Mouse (Mus musculus) CH12.LX (cell line): Measurements from ENCODE around the gene Rtp2. TPM values are rescaled to one million over a fixed set of nuclear protein-coding genes. Genes with fewer than 3 reads are reported as not detected.

Source experiments
- DNase-seq: peaks from one replicate; pipeline ENCODE4 v3.0.0-alpha.2; 2013; ENCODE audit errors: extremely low read depth
- H3K27ac ChIP-seq: 2 replicates; pipeline ENCODE4 v1.5.1; 2012; ENCODE audit warnings: low read depth, mild to moderate bottlenecking, control low read depth, moderate library complexity; ENCODE audit not compliant: insufficient read depth
- H3K27me3 ChIP-seq: replicated peaks from 2 replicates; pipeline ENCODE3; 2012; ENCODE audit warnings: inconsistent platforms
- H3K36me3 ChIP-seq, 2 experiments: replicated peaks in 1 of 2; 2 replicates each; pipeline versions ENCODE3 to v1.6.1; 2012; ENCODE audit warnings: inconsistent platforms in 1 of 2, low read length in 1 of 2, mild to moderate bottlenecking in 1 of 2, mixed read lengths in 1 of 2, moderate library complexity in 1 of 2; ENCODE audit not compliant: control insufficient read depth in 1 of 2, insufficient read depth in 1 of 2
- H3K4me1 ChIP-seq, 2 experiments: 2 replicates each; pipeline ENCODE4 v1.6.1; 2012; ENCODE audit warnings: inconsistent platforms in 1 of 2, moderate library complexity in 1 of 2; ENCODE audit not compliant: insufficient read depth in 2 of 2, control insufficient read depth in 1 of 2
- H3K4me2 ChIP-seq: 2 replicates; pipeline ENCODE4 v1.6.1; 2012; ENCODE audit warnings: low read depth, mild to moderate bottlenecking, control low read depth; ENCODE audit not compliant: poor library complexity, insufficient read depth, severe bottlenecking
- H3K4me3 ChIP-seq, 3 experiments: fragments of 150-350 bp in 1 of 3; sonication (generic) in 1 of 3; replicated peaks in 1 of 3; 2 replicates each; pipeline versions ENCODE3 to v1.5.1; 2011 to 2012; ENCODE audit warnings: low read depth in 2 of 3, low read length in 2 of 3, mild to moderate bottlenecking in 2 of 3, moderate library complexity in 2 of 3, control low read depth in 1 of 3, improper control_type of control experiment in 1 of 3, inconsistent platforms in 1 of 3, mixed read lengths in 1 of 3; ENCODE audit not compliant: poor library complexity in 1 of 3
- H3K79me2 ChIP-seq: replicated peaks from 2 replicates; pipeline ENCODE4 v1.6.1; 2012; ENCODE audit warnings: mild to moderate bottlenecking, moderate library complexity; ENCODE audit not compliant: control insufficient read depth, poor library complexity, insufficient read depth, severe bottlenecking; ENCODE audit errors: extremely low read depth
- H3K9ac ChIP-seq: 2 replicates; pipeline ENCODE4 v1.6.1; 2012; ENCODE audit warnings: low read depth, mild to moderate bottlenecking, control low read depth, moderate library complexity; ENCODE audit not compliant: insufficient read depth
- H3K9me3 ChIP-seq: replicated peaks from 2 replicates; pipeline ENCODE3; 2012; ENCODE audit warnings: low read length, inconsistent platforms, mixed read lengths
- CHD1 ChIP-seq: IDR thresholded peaks from 2 replicates; pipeline ENCODE4 v1.6.1; 2012; ENCODE audit warnings: low read depth, low read length, improper control_type of control experiment, inconsistent platforms
- CHD2 ChIP-seq: IDR thresholded peaks from 2 replicates; pipeline ENCODE4 v1.6.1; 2011; ENCODE audit warnings: low read length, improper control_type of control experiment
- CTCF ChIP-seq, 2 experiments: IDR thresholded peaks in 1 of 2; conservative IDR thresholded peaks in 1 of 2; 2 replicates each; pipeline ENCODE4 v1.5.1; 2011 to 2012; ENCODE audit warnings: low read depth in 2 of 2, low read length in 2 of 2, improper control_type of control experiment in 1 of 2, inconsistent platforms in 1 of 2, mild to moderate bottlenecking in 1 of 2, moderate library complexity in 1 of 2
- E2F4 ChIP-seq: IDR thresholded peaks from 2 replicates; pipeline ENCODE4 v1.6.1; 2011; ENCODE audit warnings: low read depth, low read length, improper control_type of control experiment; ENCODE audit not compliant: insufficient replicate concordance
- ELF1 ChIP-seq: IDR thresholded peaks from 2 replicates; pipeline ENCODE4 v1.6.1; 2014; ENCODE audit warnings: low read depth, mild to moderate bottlenecking, inconsistent platforms, low read length, improper control_type of control experiment
- IRF4 ChIP-seq: IDR thresholded peaks from 2 replicates; pipeline ENCODE4 v1.6.1; 2014; ENCODE audit warnings: low read depth, mild to moderate bottlenecking, inconsistent platforms, low read length, improper control_type of control experiment
- KAT2A ChIP-seq: IDR thresholded peaks from 2 replicates; pipeline ENCODE4 v1.6.1; 2012; ENCODE audit warnings: low read length, improper control_type of control experiment, inconsistent platforms; ENCODE audit not compliant: insufficient replicate concordance
- MAFK ChIP-seq: IDR thresholded peaks from 2 replicates; pipeline ENCODE4 v1.6.1; 2011; ENCODE audit warnings: low read length, improper control_type of control experiment; ENCODE audit not compliant: insufficient replicate concordance
- MAX ChIP-seq: IDR thresholded peaks from 2 replicates; pipeline ENCODE4 v1.6.1; 2011; ENCODE audit warnings: low read length, improper control_type of control experiment
- MAZ ChIP-seq: IDR thresholded peaks from 2 replicates; pipeline ENCODE4 v1.6.1; 2012; ENCODE audit warnings: low read depth, mild to moderate bottlenecking, inconsistent platforms, low read length, improper control_type of control experiment, moderate library complexity
- NELFE ChIP-seq: IDR thresholded peaks from 2 replicates; pipeline ENCODE4 v1.6.1; 2011; ENCODE audit warnings: low read depth, low read length, improper control_type of control experiment
- POLR2AphosphoS2 ChIP-seq: IDR thresholded peaks from 2 replicates; pipeline ENCODE4 v1.6.1; 2011; ENCODE audit warnings: low read depth, low read length, improper control_type of control experiment
- RAD21 ChIP-seq: IDR thresholded peaks from 2 replicates; pipeline ENCODE4 v1.6.1; 2011; ENCODE audit warnings: low read depth, mild to moderate bottlenecking, low read length, improper control_type of control experiment, moderate library complexity
- SIN3A ChIP-seq: IDR thresholded peaks from 2 replicates; pipeline ENCODE4 v1.6.1; 2012; ENCODE audit warnings: low read length, improper control_type of control experiment, inconsistent platforms
- SMC3 ChIP-seq: IDR thresholded peaks from 2 replicates; pipeline ENCODE4 v1.6.1; 2011; ENCODE audit warnings: low read depth, low read length, improper control_type of control experiment
- UBTF ChIP-seq: IDR thresholded peaks from 2 replicates; pipeline ENCODE4 v1.6.1; 2012; ENCODE audit warnings: low read depth, mild to moderate bottlenecking, inconsistent platforms, low read length, improper control_type of control experiment, moderate library complexity
- USF1 ChIP-seq: IDR thresholded peaks from 2 replicates; pipeline ENCODE4 v1.6.1; 2014; ENCODE audit warnings: low read depth, mild to moderate bottlenecking, inconsistent platforms, low read length, improper control_type of control experiment
- ZC3H11A ChIP-seq: IDR thresholded peaks from 2 replicates; pipeline ENCODE4 v1.6.1; 2012; ENCODE audit warnings: low read depth, mild to moderate bottlenecking, inconsistent platforms, low read length, improper control_type of control experiment
- dilution Hi-C: fragments of 300-500 bp; cut with MboI; formaldehyde crosslinking; loops from 2 replicates; pipeline ENCODE4 v1.14.3; 2020; ENCODE audit warnings: low sequenced_read_pairs; ENCODE audit not compliant: extremely low pct_unique_long_range_greater_than_20kb, extremely low pct_ligation_motif_present
- in situ Hi-C: fragments of 300-500 bp; cut with MboI; formaldehyde crosslinking; loops from 3 replicates; pipeline ENCODE4 v1.14.3; 2019; ENCODE audit warnings: low sequenced_read_pairs, low pct_ligation_motif_present, low pct_unique_long_range_greater_than_20kb, mixed read lengths
- polyA plus RNA-seq: library from polyadenylated mRNA; unstranded; fragments of >175 nt; gene quantifications from 2 replicates; pipeline ENCODE4 v1.2.1, GENCODE M21; 2012; ENCODE audit warnings: low read depth; ENCODE audit not compliant: insufficient read length
- total RNA-seq, 2 experiments: library from RNA; depleted of rRNA; stranded (reverse); fragments of 300-350 nt in 1 of 2; fragments of >200 nt in 1 of 2; gene quantifications; 2 replicates each; pipeline ENCODE4 v1.2.3; 2012 to 2014

Gene Rtp2
- total and polyA plus RNA-seq, 3 experiments = not detected

DNA sequence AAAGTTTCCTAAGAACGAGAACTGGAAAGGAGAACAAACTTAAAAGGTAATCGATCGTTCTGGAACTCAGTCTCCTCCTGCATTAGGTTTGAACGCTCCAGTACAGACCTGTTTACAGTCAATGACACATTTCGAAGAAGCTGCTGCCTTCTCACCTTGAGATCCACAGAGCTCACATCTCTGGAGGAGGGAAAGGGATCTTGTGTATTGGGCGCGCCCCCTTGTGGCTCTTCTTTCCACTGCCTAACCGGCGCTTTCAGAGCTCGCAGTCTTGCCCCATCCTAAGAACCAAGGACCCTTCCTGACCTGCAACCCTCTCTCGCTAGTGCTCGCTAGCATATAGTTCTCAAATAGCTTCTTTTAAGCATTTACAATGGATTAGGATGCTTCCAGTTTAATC lies 33.4 kb downstream of the Rtp2 start:
- dilution Hi-C loops (no loop called here), in situ Hi-C loops (loop anchor here (5.0 kb wide), 2 partner anchors 352 to 447 kb away; no protein-coding TSS in a partner anchor)
- H3K9ac ChIP-seq = no peak overlapping the region
- peak overlapping the region in 2 of 3 experiments; percentile 6 to 39 for H3K4me3 ChIP-seq
- DNase-seq = peak; percentile 91
- H3K4me1 ChIP-seq = peaks cover 7 to 20% of the 10 kb centered on the region in 2 experiments; a peak in 3 of 4 replicates
- H3K27ac ChIP-seq = no peak overlapping the region
- H3K9me3 ChIP-seq = no peaks in the 10 kb centered on the region
- peaks cover 12% of the 10 kb centered on the region for H3K27me3 ChIP-seq
- peak overlapping the region; percentile 98 for H3K4me2 ChIP-seq
- no peaks in the 10 kb centered on the region for H3K79me2 ChIP-seq
- TF ChIP-seq NELFE (peak; percentile 55; the same call in 1 of the 2 replicates), RAD21 (peak; percentile 72), UBTF (no peak), IRF4 (0 out of 2 replicates have a peak, but pooled peaks have one; percentile 14), SMC3 (peak; percentile 86), CTCF (conservative IDR thresholded peaks at IDR 0.05 in 1 of 2, IDR thresholded peaks at IDR 0.05 in 1 of 2; ENCODE audit: low read depth in 2 of 2, low read length in 2 of 2) (peak; percentile 79 to 91)
- no peaks in the 10 kb centered on the region for H3K36me3 ChIP-seq

DNA sequence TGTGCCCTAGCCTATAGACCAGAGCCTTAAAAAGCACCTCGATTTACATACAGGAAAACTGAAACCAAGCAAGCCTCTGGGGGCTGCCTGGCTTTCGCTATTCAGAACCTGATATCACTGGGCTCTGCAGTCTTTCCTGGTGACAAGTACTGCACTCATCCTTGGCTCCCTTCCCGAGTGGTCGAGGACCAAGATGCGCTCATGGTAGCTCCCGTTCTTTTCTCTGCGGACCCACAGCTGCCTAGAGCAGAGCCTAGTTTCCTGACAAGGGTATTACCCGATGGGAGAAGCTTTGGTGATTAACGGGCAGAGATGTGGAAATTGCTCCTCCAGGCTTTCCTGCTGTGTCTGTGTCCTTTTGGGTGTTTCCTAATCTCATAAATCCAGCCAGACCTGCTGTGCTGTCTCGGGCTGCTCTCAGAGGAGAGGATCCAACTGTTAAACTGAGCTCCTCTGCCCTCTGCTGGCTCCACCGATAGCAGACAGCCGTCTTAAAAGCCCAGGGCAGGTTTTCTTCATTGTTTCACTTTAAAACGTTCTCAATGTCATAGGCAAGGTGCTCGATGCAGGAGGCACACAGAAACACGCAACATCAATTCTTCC lies 34.1 kb downstream of the Rtp2 start:
- Histone ChIP-seq H3K4me2 (peak overlapping the region; percentile 98), H3K9ac (no peak overlapping the region), H3K27ac (no peak overlapping the region), H3K9me3 (no peaks in the 10 kb centered on the region), H3K4me1 (peaks cover 7 to 20% of the 10 kb centered on the region in 2 experiments; a peak in 3 of 4 replicates), H3K36me3 (no peaks in the 10 kb centered on the region), H3K4me3 (peak overlapping the region in 2 of 3 experiments; percentile 6 to 39), H3K27me3 (peaks cover 15% of the 10 kb centered on the region), H3K79me2 (no peaks in the 10 kb centered on the region)
- dilution Hi-C loops = no loop called here
- in situ Hi-C loops = loop anchor here (5.0 kb wide), 2 partner anchors 351 to 446 kb away; no protein-coding TSS in a partner anchor
- peak; percentile 87 for DNase-seq
- TF ChIP-seq NELFE (0 out of 2 replicates have a peak, but pooled peaks have one; percentile 33), MAFK (no peak), CTCF (conservative IDR thresholded peaks at IDR 0.05 in 1 of 2, IDR thresholded peaks at IDR 0.05 in 1 of 2; ENCODE audit: low read depth in 2 of 2, low read length in 2 of 2) (peak; percentile 55 to 89), POLR2AphosphoS2 (no peak), SIN3A (0 out of 2 replicates have a peak, but pooled peaks have one; percentile 34), RAD21 (peak; percentile 72), MAZ (no peak), ZC3H11A (peak; percentile 45), SMC3 (peak; percentile 89)

DNA sequence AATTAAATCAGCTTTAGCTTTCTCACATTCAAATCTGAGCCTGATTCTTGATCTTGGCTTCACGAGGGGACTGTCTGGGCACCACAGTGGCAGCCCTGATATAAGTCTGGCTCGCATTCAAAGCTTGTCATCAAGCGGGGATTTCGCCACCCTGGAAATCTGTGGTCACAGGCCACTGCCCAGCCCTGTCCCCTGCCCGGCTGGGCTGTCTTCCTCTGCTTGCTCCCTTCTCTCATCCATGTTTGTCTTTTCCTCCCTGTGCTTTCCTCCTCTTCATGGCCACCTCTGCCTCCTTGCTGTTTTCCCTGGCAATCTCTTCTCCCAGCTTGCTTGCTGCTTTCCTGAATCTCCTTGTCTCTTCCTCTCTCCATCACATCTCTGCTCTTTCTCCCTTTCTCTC lies 34.7 kb downstream of the Rtp2 start:
- Histone ChIP-seq H3K4me3 (no peak overlapping the region), H3K9ac (no peak overlapping the region), H3K27me3 (peaks cover 19% of the 10 kb centered on the region), H3K79me2 (no peaks in the 10 kb centered on the region), H3K27ac (no peak overlapping the region), H3K36me3 (no peaks in the 10 kb centered on the region), H3K9me3 (no peaks in the 10 kb centered on the region), H3K4me2 (peak overlapping the region; percentile 98), H3K4me1 (peaks cover 7 to 20% of the 10 kb centered on the region in 2 experiments; a peak in 3 of 4 replicates)
- no peak for DNase-seq
- TF ChIP-seq CHD2 = no peak
- no peak for TF ChIP-seq IRF4
- no peak for TF ChIP-seq USF1
- TF ChIP-seq CHD1 = no peak
- no peak for TF ChIP-seq KAT2A
- no peak for TF ChIP-seq UBTF
- no peak for TF ChIP-seq ELF1
- no peak for TF ChIP-seq E2F4
- no peak for TF ChIP-seq MAX
- dilution Hi-C loops = no loop called here
- in situ Hi-C loops = loop anchor here (5.0 kb wide), 2 partner anchors 350 to 445 kb away; no protein-coding TSS in a partner anchor
